Mouse (Mus musculus) neural tube, postnatal 0 days (tissue): ENCODE results near the gene Fam19a4. TPM values are rescaled to one million over a fixed set of nuclear protein-coding genes. Genes with fewer than 3 reads are reported as not detected.

Experiments used
- polyA plus RNA-seq: library from polyadenylated mRNA; unstranded; fragments of >200 nt; fragmentation: Nextera tagmentation; extraction: Ambion mirVana; gene quantifications from 2 replicates; pipeline ENCODE4 v1.2.1, GENCODE M21; 2015

The Fam19a4 gene
- polyA plus RNA-seq = 2.2 and 4.2 TPM in 2 replicates

DNA sequence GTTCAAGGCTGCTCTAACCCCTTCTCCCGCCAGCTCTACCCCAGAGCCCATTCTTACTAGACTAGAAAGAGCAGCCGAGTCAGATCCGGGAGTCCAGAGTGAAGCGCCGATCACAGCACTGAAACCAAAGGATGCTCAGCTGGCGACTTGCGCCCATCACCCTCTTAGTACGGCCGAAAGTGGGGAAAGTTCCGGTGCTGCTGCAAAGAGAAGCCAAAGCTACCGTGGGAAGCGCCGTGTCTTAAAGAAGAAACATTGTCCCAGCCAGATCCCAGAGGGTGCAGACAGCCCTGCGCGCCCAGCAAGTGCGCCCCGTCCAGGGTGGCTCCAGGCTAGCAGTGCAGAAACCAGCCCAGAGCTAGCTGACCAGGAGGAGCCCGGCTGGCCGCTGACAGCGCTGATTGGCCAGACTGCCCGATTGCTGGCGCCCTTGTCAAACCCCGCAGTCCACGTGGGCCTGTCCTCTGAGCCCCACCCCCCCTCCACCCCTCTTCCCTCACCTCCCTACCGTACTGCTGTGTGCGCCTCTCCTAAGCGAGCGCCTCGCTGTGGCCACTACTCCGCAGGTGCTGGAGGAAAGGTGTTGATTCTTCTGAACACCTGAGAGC is at the start of gene Fam19a4:
Fam19a4 (minus strand) TSS at position 340 of the 608 bp plus-strand sequence.

Other genes with a start within 250 kb of the Fam19a4 start
- 9.3 and 10.1 TPM in 2 replicates for gene Eogt, start 88.8 kb upstream of the Fam19a4 start, polyA plus RNA-seq
- 43.0 and 50.8 TPM in 2 replicates for gene Tmf1, start 118.7 kb upstream of the Fam19a4 start, polyA plus RNA-seq
- 63.5 and 67.4 TPM in 2 replicates for gene Uba3, start 145.2 kb upstream of the Fam19a4 start, polyA plus RNA-seq
- gene Arl6ip5, start 150.3 kb upstream of the Fam19a4 start, polyA plus RNA-seq = 111 TPM in 2 replicates
- not detected in 2 replicates for gene Lmod3, start 192.3 kb upstream of the Fam19a4 start, polyA plus RNA-seq